Mouse (Mus musculus) left cerebral cortex, postnatal 14 days (tissue): ENCODE results near the gene Retreg1. TPM values are rescaled to one million over a fixed set of nuclear protein-coding genes. Genes with fewer than 3 reads are reported as not detected.

Experiments used
- DNase-seq, 2 experiments: peaks; one replicate each; pipeline ENCODE4 v3.0.0; 2021 to 2022; ENCODE audit warnings: low spot score in 2 of 2, mixed read lengths in 1 of 2
- intact Hi-C: fragments of 180-260 bp; cut with DNase I; formaldehyde crosslinking; loops from one replicate; pipeline ENCODE4 v1.15.1; 2025
- total RNA-seq, 2 experiments: library from RNA; stranded (reverse); gene quantifications; 2 replicates each; pipeline ENCODE4 v1.2.3; 2021

Gene Retreg1
- total RNA-seq, 2 experiments from 2014 or later, result 35.0 to 39.9 TPM

DNA sequence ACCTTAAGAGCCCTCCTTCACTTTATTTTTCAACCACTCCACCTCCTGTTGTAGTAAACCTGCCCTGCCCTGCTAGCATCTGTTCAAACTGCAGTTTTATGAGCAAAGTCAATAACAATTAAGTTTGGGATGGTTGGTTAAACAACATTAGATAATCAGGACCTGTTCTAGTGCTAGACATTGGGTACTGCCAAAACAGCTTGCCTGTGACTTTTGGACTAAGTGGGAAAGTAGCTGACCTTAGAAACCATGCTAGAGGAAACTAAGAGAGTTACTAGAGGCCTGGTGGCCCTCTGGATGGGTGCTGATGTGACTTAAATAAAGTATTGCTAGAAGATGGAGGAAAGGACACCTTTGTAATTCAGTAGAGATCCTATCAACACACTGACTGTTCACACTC lies 21.0 kb upstream of the Retreg1 start:
- no peak for DNase-seq
- intact Hi-C loops, result no loop called here

DNA sequence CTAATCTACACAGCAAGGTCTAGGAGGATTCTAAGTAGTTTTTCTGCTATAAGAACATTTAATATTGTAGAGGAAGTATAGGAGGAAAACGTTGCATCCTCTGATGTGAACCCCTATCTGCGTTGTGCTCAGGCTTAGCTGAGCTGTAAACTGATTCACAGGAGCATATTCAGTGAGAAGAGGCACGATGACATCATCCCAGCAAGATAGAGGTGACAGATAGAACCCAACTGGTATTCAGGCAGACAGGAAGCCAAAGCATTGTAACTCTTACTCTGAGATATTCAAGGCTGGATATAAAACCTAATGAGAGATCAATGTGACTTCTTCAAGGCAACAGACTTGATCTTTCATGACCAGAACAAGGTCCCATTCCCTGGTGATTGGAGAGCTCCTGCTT lies 20.3 kb upstream of the Retreg1 start:
- intact Hi-C loops, result no loop called here
- DNase-seq, result no peak

DNA sequence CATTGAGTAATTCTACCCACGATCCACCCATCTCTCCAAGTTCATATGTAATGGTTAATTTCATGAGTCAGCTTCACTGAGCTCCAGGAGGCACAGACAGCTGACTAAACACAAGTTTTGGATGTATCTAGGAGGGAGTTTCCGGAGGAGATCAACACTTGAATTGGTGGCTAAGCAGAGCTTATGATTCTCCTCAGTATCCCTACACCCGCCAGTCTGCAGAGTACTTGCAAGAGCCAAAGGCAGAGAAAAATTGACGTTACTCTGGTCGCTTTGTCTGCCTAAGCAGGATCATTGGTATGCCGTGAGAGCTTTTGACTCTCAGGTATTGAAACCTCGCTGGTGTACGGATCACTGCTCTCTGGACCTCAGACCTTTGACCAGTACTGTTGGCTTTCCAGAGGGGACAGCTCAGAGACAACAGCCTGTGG lies 16.4 kb upstream of the Retreg1 start:
- intact Hi-C loops, result no loop called here
- DNase-seq, result no peak

DNA sequence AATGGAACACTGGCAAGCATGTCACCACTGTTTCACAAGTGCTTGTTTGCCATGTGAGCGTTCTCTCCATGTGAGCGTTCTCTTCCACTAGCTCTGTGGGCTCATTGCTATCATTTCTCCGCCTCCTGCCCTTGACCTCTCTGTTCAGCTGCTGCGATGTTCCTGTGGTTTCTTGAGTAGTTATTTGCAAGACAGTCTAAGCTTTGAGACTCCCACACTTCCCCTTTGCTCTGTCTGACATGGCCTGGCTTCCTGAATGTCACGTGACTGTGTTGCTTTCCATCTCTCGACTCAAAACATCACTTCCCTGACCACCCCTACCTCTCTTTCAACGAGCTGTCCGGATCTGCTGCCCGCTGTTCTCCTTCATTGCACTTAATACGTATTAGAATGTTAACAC lies 14.5 kb upstream of the Retreg1 start:
- DNase-seq, result no peak
- intact Hi-C loops, result no loop called here

DNA sequence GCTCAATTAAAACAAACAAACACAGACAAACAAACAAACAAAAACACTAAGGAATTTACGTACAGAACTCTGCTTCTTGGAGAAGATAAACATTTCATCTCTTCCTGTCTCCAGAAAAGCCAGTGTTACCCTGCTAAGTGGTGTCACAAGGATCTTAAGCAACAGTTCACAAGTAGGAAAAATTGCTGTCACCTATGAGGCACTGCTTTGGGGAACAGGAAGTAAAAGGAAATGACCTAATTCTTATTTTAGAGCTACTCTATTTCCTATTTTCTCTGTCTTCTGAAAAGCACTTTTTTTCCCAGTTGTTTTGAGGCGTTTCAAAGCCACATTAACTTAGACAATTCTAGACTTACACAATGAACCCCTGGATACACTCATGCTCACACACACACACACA lies 12.6 kb upstream of the Retreg1 start:
- DNase-seq, result no peak
- intact Hi-C loops, result no loop called here

DNA sequence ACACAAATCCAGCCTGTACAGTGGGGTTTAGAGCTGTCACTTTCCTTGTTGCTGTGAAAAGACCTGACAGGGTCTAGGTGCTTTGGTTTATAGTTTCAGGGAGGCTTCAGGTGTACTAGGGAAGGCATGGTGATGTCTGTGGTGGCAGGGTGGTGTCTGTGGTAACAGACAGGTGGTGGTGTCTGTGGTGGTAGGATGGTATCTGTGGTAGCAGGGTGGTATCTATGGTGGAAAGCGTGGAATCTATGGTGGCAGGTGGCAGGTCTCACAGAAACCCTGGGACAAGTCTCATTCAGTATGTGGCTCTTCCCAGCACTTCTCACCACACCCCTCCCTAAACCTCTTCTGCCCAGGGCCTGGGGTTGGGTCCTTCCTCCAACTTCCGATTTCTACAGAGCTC lies 8.7 kb upstream of the Retreg1 start:
- intact Hi-C loops, result no loop called here
- DNase-seq, result no peak

DNA sequence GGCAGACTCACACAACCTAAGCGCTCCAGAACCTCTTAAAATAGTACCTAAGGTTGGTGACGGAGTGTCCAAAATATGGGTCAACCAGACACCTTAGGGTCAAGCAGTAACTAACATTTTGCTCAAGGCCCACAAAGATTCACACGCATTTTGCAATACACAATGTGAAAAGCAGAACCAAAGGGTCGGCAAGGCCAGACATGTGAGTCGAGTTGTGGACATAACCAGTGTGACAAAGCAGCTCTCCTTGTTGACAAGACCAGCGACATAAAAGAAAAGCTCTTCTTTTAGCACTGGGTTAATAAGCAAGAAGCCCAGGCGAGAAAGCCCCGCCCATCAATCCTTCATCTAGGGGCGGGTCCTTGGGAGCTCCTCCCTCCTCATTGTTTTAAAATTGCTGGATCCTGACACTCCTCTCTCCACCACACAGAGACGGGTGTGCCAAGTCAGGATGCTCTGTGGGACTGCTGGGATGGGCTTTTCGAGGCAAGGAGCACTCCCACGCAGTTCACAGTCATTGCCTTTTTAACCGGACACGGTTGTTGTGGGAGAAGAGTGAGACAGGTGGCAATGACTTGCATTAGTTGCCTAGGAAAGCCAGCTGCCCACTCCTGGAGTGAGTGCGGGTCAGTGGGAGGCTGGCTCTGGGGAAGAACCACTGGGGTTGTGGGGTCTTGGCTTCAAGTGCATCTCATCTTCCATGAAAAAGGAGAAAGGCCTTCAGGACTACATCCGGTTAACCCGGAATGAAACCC lies 7.9 kb upstream of the Retreg1 start:
- DNase-seq, result no peak
- intact Hi-C loops, result no loop called here

DNA sequence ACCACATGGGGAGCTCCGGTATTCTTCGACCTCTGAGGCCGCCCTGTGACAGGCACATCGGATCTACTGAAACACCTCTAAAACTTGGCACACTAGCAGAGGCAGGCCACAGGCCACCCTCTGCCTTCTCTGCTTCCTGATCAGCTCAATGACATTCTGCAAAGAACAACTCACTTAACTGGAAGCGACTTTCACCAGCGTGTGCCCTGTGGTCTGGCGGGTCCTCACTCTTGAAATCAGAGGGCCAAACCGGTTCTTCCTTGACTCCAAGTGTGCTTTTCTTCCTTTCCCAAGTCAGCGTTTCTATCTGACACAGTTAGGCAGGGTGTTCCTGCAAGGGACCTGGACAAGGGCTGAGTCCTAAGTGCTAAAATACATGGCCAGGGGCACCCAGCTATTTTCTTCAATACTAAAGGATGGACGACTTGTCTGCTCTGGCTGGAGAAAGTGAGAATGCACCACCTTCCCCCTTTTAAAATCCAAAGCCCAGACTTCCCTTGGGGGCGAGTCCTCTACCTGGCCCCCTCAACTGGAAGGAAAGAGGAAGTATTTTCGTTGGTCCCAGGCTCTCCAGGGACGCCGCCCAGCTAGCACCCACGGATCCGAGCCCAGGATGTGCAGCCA lies 406 bp upstream of the Retreg1 start:
- no peak for DNase-seq
- intact Hi-C loops, result loop anchor here (5.0 kb wide), 1 partner anchor 65 kb away; no protein-coding TSS in a partner anchor

DNA sequence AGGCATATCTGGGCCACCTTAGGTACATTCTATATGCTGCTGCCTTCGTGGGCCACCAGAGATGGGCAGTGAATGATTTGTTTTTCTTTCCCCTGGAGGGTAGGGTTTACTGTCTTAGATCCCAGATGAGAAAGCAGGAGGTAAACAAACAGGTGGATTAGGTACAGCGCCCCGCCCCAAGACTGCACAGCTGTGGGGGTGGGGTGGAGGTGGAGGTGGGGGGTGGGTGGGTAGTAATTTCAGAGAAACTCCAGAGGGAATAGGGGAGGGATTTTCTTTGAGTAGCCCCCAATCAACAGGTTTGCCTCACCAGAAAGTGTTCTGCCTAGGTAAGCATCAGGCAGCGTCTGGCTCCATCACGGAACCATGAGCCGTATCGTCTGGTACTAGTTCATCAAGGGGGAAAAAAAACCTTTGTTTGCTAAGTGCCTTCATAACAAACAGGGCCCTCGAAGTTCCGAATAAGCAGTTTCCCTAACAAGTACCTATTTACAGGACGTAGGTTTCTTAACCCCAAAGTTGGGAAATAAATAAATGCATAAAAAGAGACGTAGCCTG lies 1.1 kb downstream of the Retreg1 start:
- intact Hi-C loops, result loop anchor here (5.0 kb wide), 1 partner anchor 63 kb away; no protein-coding TSS in a partner anchor
- DNase-seq, result no peak

DNA sequence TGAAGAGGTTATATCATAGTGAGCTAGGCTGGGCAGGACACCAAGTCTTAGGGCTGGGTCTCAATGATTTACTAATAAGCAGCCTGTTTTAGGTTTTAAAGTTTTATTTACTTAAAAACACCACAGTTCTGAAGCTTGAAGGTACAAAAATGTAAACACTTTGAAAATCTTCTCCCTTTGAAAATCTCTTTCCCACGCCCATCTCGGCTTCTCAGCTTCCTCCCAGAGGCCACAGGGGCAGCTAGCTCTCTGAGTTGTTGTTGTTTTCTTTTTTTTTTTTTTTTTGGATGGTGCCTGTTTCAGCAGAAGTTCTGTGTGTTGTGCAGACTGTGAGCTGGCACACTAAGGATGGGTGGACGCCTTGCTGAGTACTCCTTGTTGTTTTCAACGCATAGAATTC lies 1.8 kb downstream of the Retreg1 start:
- no peak for DNase-seq
- intact Hi-C loops, result loop anchor here (5.0 kb wide), 1 partner anchor 63 kb away; no protein-coding TSS in a partner anchor

DNA sequence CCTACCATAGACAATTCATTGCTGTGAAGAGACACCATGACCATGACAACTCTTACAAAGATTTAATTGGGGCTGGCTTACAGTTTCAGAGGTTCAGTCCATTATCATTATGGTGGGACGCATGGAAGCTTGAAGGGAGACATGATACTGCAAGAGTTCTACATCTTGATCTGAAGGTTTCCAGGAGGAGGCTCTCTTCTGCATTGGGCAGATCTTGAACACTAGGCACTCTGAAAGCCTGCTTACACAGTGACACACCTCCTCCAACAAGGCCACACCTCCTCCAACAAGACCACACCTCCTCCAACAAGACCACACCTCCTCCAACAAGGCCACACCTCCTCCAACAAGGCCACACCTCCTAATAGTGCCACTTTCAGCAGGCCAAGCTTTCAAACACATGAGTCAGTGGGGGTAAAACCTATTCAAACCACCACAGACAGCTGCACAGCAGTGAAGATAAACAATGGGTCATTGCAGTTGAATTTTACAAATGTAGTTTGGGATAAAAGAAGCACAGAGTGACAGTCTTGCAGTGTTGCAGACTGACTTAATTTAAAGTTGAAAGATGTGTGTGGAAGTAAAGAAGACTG lies 4.7 kb downstream of the Retreg1 start:
- intact Hi-C loops, result no loop called here

DNA sequence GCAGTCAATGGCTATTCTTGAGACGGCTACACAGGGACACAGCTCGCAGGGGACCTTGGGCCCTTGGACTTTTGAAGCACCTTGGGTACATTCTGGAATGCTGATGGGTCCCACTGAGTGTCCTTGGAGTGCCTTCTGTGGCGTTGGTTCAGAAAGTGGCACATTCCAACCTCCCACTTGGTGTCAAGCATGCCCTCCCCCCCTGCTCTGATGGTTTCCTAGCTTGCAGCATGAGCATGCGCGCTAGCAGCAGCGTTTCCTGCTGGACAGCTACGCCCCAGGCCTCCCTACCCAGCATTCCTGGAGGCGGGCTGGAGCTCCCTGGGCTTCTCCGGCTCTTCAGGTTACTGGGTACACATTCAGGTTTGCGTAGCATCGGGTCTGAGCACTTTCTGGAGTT lies 7.6 kb downstream of the Retreg1 start:
- no peak for DNase-seq
- intact Hi-C loops, result no loop called here

More for the DNA sequence above, 4.7 kb downstream of the Retreg1 start:
- DNase-seq, result no peak

DNA sequence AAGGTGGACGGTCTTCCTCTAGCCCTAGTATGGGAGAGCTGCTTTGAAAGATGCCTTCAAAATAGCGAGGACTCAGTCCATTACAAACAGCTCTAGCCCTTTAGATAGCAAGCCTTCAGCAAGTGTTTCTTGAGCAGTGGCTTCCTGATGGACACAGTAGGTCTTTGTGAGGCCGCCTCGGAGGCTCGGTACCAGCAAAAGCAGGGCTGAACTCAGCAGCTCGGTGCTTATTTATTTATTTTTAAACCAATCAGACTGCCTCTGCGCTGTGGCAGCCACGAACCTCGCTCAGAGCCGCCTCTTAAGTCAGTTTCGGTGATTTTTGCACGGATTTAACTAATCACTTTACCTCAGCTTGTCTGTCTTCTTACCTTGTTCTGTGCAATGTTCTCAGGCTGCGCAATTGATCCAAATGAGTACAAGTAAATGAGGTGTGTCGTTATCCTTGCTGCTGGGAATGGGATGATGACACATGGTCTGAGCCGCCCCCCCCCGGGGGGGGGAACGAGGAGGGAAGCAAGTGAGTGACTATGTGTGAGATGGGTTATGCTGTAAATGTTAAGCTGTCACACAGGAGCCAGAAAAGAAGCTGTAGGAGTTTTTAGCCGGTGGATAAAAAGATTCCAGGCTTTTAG lies 11.4 kb downstream of the Retreg1 start:
- DNase-seq, result peak in 1 of 2 experiments; percentile 37
- intact Hi-C loops, result no loop called here

DNA sequence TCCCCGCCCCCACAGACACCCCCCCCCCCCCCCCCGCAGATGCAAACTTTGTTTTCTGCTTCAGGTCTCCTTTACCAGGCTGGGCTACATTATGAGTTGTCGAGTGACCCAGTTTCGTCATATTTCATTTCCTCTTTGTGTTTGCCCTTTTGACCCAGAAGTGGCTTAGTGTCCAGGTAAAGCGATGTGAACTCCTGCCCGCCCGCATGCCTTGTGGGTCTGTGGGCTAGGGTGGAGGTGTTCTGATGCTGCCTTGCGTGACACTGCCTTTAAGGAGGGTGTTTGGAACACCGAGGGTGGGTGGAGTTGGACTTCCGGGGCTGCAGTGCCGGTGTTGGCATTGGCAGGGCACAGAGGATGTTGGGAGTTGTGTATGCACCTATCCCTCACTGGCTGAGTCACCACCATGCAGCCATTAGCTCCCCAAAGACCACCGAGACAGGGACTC lies 15.7 kb downstream of the Retreg1 start:
- DNase-seq, result no peak
- intact Hi-C loops, result no loop called here

DNA sequence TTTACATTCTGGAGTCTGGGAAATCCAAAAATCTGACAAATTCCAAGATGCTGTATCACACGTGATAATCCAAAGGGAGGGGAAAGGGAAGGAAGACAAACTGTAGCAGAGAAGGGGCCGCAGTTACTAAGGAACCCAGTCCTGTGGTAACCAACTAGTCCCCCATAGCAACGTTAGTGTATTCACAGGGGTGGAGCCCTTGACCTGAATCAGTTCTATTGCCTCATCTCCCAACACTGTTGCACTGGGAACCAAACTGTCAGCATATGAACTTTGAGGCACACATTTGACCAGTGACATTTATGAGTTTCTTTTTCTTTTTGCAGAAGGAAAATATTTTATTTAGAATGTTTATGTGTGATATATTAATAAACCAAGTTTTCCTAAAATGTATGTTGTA lies 16.5 kb downstream of the Retreg1 start:
- DNase-seq, result no peak
- intact Hi-C loops, result no loop called here

DNA sequence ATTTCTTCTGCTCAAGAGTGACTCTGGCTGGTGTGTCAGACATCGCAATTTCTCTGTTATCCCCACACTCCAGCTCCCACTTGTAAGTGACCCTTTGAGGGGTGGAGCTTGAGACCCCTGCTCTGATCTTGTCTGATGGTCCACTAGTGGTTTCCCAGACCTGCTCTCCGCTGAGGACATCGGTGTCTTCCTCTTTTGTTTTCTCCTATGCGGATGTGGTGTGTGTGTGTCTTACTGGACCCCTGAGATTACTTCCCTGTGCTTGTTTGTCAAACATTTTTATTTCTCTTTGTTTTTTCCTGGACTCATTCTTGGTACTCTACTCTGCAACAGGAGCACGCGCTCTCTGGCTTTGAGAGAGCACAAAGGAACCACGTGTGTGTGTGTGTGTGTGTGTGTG lies 18.9 kb downstream of the Retreg1 start:
- intact Hi-C loops, result no loop called here
- no peak for DNase-seq

DNA sequence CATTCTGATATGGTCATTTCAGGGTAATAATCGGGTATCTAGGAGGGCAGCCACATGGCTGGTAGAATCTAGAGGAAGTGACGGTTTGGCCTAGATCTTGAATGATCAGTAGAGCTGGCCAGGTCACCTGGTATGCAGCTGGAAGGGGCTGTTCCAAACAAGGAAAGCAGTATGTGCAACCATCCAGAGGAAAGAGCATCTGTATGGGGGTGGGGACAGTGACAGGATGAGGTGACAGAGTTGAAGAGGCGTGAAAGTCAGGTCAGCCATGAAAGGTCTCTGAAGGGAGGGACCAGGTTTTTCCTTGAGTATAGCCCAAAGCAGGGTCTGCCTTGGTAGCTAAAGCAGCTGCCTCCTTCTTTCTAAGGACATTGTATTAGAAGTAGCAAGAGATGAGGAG lies 22.6 kb downstream of the Retreg1 start:
- intact Hi-C loops, result no loop called here

DNA sequence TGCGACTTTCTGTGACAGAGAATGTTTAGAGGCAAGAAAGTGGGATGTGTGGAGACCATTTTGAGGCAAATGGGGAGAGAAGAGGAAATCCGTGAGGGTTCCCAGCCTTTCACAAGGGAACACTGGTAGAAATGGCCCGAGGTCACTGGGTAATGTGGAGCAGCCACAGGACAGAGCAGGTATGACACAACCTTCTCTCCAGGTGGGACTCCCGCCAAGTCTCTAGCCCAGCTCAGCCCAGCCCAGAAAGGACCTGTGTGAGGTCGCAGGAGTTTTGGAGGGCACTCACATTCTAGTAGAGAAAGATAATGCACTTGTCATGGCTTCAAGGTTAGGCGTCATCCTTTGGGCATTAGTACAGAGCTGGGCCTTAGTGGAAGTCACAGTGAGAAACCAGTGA lies 23.1 kb downstream of the Retreg1 start:
- DNase-seq, result no peak
- intact Hi-C loops, result no loop called here

More for the DNA sequence above, 22.6 kb downstream of the Retreg1 start:
- DNase-seq, result no peak

DNA sequence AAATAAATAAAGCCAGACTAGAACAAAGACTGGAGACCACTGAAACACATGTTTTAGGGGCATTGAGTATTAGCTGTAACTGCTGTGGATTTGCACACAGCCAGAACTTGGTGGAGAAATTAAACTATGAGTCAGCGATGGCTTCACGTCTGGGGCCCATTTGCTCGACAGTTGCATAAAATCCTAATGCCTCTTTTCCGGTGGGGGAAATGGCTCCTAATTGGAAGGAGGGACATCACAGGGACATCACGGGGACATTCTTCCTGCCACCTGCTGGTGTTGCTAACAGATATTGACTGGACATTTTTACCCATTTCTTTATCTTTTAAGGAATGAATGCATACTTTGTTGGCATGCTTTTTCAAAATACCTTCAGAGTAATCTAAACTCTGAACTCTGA lies 26.1 kb downstream of the Retreg1 start:
- intact Hi-C loops, result no loop called here
- DNase-seq, result no peak

DNA sequence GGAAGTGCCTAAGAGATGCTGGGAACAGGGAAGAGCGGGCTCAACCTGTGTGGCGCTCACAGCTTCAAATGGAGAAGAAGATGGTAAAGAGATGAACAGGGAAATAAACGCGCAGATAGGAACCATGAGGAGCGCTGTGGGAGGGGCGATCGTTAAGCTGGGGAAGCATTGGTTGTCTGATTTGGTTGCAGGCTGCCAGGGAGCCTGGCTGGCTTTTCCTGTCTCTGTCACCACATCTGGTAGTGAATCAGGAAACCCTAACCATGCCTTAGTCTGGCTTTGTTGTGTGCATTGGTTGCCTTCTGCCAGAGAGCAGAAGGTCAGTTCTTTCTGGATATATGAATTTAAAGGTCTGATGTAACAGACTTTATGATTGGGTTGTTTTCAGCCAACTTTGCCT lies 28.5 kb downstream of the Retreg1 start:
- intact Hi-C loops, result no loop called here
- DNase-seq, result no peak
